Mouse (Mus musculus) hindbrain, embryonic 15.5 days (tissue): Measurements from ENCODE around the gene Ppil1. TPM values are rescaled to one million over a fixed set of nuclear protein-coding genes. Genes with fewer than 3 reads are reported as not detected.

ENCODE experiments used
- ATAC-seq: fragments of 200-750 bp; cut with Nextera tagmentation; 2 replicates; pipeline ENCODE4 v1.8.0; 2017; ENCODE audit warnings: low read depth, moderate number of reproducible peaks, moderate TSS enrichment; ENCODE audit not compliant: low FRiP score
- H3K27ac ChIP-seq: fragments of 300-500 bp; sonication (generic); replicated peaks from 2 replicates; pipeline ENCODE4 v1.5.1; 2015; ENCODE audit warnings: mild to moderate bottlenecking, inconsistent platforms
- H3K27me3 ChIP-seq: fragments of 300-500 bp; sonication (generic); 2 replicates; pipeline ENCODE4 v1.6.1; 2015; ENCODE audit warnings: control low read depth, inconsistent platforms
- H3K36me3 ChIP-seq: fragments of 300-500 bp; sonication (generic); 2 replicates; pipeline ENCODE4 v1.6.1; 2015; ENCODE audit warnings: control low read depth, inconsistent platforms
- H3K4me1 ChIP-seq: fragments of 300-500 bp; sonication (generic); replicated peaks from 2 replicates; pipeline ENCODE4 v1.6.1; 2015; ENCODE audit warnings: control low read depth, inconsistent platforms
- H3K4me2 ChIP-seq: fragments of 300-500 bp; sonication (generic); 2 replicates; pipeline ENCODE4 v1.6.1; 2015; ENCODE audit warnings: moderate library complexity, mild to moderate bottlenecking, inconsistent platforms
- H3K4me3 ChIP-seq: fragments of 300-500 bp; sonication (generic); 2 replicates; pipeline ENCODE4 v1.5.1; 2015; ENCODE audit warnings: mild to moderate bottlenecking, inconsistent platforms
- H3K9ac ChIP-seq: fragments of 300-500 bp; sonication (generic); 2 replicates; pipeline ENCODE4 v1.6.1; 2015; ENCODE audit warnings: inconsistent platforms
- H3K9me3 ChIP-seq: fragments of 300-500 bp; sonication (generic); 2 replicates; pipeline ENCODE4 v1.6.1; 2016; ENCODE audit warnings: control low read depth, inconsistent platforms
- WGBS: fragments of 180-500 bp; shearing (Covaris S2); methylation state at CpG from one replicate; pipeline ENCODE4 v1.1.7; 2015; 5-methylcytosine and 5-hydroxymethylcytosine counted together
- polyA plus RNA-seq: library from polyadenylated mRNA; unstranded; fragments of >200 nt; fragmentation: Nextera tagmentation; extraction: Ambion mirVana; gene quantifications from 2 replicates; pipeline ENCODE4 v1.2.1, GENCODE M21; 2015

The Ppil1 gene
- polyA plus RNA-seq, 1 experiment from 2014 or later = 108 TPM

DNA sequence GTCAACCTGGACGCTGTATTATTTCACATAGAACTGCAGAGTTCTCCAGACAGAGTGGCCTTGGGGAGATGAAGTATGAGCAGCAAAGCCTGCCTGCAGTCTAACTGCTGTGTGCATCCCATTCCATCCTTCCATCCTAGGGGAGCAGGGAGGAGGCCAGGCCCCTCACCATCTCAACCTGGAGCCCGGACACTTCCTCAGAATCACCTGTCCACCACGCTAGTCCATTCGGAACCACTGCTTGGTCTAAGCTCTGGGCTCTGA, 49.9 kb downstream of the Ppil1 start:
- 37% methylated on average over 4 of the region's 4 CpGs for WGBS

DNA sequence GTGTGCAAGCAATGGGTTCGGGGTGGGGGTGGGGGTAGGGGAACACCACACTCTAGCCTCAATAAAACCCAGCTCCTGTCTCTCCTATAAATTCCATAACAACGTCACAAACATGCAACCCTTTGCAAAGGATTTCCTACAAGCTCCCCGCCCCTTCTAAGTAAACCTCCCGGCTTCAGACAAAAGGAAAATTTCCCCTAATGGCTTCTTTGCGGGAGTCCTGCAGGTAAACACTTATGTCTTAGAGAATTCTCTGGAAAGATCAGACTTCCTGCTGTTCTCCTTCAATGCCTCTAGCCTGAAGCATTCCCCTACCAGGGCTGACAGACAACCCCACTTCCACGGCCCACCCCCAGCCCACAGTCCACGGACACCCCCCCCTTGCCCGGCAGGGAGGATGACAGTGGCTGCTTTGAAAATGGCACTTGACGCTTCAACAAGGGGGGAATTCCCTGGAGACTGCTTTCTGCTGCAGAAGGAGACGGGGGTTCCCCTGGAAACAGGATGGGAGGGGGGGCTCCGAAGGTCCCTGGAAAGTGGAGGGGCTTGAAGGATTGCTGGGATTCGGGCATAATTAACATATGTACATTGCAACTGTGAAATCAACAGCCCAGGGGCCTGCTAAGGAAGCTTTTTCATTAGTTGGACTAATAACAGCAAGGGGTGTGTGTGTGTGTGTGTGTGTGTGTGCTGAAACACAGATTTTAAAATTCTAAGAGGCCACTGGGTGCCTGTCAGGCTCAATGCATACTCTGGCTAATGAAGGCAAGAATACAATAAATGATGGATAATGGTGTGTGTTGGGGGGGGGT, 50.4 kb downstream of the Ppil1 start:
- WGBS = 3% methylated on average over 12 of the region's 12 CpGs
- H3K9ac ChIP-seq = no peak overlapping the region
- no peaks in the 10 kb centered on the region for H3K27me3 ChIP-seq
- peak overlapping the region; percentile 27 for H3K4me2 ChIP-seq
- peak; percentile 51 for ATAC-seq
- peak overlapping the region; percentile 75 for H3K27ac ChIP-seq
- H3K4me1 ChIP-seq = peaks cover 37% of the 10 kb centered on the region
- no peaks in the 10 kb centered on the region for H3K9me3 ChIP-seq
- H3K4me3 ChIP-seq = no peak overlapping the region
- no peaks in the 10 kb centered on the region for H3K36me3 ChIP-seq

More for the DNA sequence above, 49.9 kb downstream of the Ppil1 start:
- Histone ChIP-seq H3K4me3 (no peak overlapping the region), H3K27ac (peak overlapping the region; percentile 75), H3K4me1 (peaks cover 37% of the 10 kb centered on the region), H3K27me3 (no peaks in the 10 kb centered on the region), H3K9me3 (no peaks in the 10 kb centered on the region), H3K36me3 (no peaks in the 10 kb centered on the region), H3K4me2 (no peak overlapping the region), H3K9ac (no peak overlapping the region)
- ATAC-seq = no peak; the same call in 1 of the 2 replicates

- Histone ChIP-seq H3K27me3 (no peaks in the 10 kb centered on the region), H3K4me1 (peaks cover 37% of the 10 kb centered on the region), H3K4me3 (no peak overlapping the region), H3K27ac (no peak overlapping the region), H3K9me3 (no peaks in the 10 kb centered on the region), H3K4me2 (no peak overlapping the region), H3K9ac (no peak overlapping the region), H3K36me3 (no peaks in the 10 kb centered on the region)
- WGBS = 54% methylated on average over 7 of the region's 7 CpGs
- ATAC-seq = no peak
Observed at GRCm38 (mm10) chr17:29211836-29212235, 52.1 kb downstream of the Ppil1 start.

DNA sequence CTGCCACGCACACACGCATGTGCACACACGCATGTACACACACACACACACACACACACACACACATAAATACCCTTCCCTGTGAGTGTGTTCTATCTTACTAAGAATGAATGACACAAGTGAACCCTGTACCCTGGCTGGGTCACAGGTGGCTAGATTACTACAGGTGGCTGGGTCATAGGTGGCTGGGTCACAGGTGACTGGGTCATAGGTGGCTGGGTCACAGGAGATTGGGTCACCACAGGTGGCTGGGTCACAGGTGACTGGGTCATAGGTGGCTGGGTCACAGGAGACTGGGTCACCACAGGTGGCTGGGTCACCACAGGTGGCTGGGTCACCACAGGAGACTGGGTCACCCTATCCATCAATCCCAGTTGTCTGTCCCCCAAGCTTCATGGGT, 53.9 kb downstream of the Ppil1 start:
- Histone ChIP-seq H3K4me2 (no peak overlapping the region), H3K9me3 (no peaks in the 10 kb centered on the region), H3K9ac (no peak overlapping the region), H3K27me3 (no peaks in the 10 kb centered on the region), H3K4me3 (no peak overlapping the region), H3K36me3 (no peaks in the 10 kb centered on the region), H3K4me1 (peaks cover 24% of the 10 kb centered on the region), H3K27ac (no peak overlapping the region)
- ATAC-seq = no peak
- WGBS = 96% methylated on average over 3 of the region's 3 CpGs

DNA sequence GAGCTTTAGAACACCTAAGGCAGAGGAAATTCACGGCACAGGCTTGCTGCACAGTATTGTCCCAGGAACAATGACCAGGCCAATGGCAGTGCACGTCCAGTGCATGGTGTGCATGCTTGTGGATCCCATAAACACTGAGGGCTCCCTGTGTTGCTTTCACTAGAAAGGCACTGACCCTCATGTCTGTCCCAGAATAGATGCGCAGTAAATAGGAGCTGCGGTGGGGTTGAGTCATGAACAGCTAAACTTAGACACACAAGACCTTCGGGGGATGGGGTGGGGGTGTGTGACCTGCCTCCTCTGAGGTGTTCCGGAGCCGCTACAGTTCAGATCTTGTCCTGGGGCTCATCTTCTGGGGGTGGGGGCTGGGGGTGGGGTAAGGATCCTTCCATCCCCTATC, 57.9 kb downstream of the Ppil1 start:
- ATAC-seq = no peak

DNA sequence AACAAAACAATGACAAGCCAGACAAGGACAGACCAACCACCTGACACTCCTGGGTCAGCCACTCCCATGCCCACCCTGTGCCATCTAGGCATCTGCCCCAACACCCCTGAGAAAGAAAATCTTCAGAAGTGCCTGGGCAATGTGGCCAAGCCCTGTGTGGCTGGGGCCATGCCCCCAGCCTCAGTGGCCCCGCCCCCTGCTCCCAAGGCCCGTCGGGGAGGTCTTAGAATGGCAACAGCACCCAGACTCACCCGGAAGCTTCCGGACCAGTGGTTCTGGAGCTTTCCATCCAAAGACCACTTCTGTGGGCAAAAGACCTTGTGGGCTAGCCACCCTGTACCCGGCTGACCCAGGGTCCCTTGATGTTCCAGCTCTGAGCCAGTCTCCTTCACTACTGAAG, 61.4 kb downstream of the Ppil1 start:
- Histone ChIP-seq H3K4me2 (no peak overlapping the region), H3K36me3 (no peaks in the 10 kb centered on the region), H3K4me1 (peaks cover 10% of the 10 kb centered on the region), H3K27ac (no peak overlapping the region), H3K4me3 (no peak overlapping the region), H3K9ac (no peak overlapping the region), H3K27me3 (no peaks in the 10 kb centered on the region), H3K9me3 (no peaks in the 10 kb centered on the region)
- 85% methylated on average over 6 of the region's 6 CpGs for WGBS
- no peak; the same call in 1 of the 2 replicates for ATAC-seq

More for the DNA sequence above, 57.9 kb downstream of the Ppil1 start:
- Histone ChIP-seq H3K4me1 (no peaks in the 10 kb centered on the region), H3K27me3 (no peaks in the 10 kb centered on the region), H3K4me3 (no peak overlapping the region), H3K36me3 (no peaks in the 10 kb centered on the region), H3K9ac (no peak overlapping the region), H3K27ac (no peak overlapping the region), H3K9me3 (no peaks in the 10 kb centered on the region), H3K4me2 (no peak overlapping the region)
- 80% methylated on average over 7 of the region's 7 CpGs for WGBS

Other genes starting within 250 kb of the Ppil1 start
- 411 and 428 TPM in 2 replicates for gene Srsf3, start 231.6 kb downstream of the Ppil1 start, polyA plus RNA-seq
- 109 and 115 TPM in 2 replicates for gene Cdkn1a, start 173.2 kb downstream of the Ppil1 start, polyA plus RNA-seq
- 0.09 TPM in 1 of 2 replicates, not detected in the other for gene Rab44, start 150.0 kb downstream of the Ppil1 start, polyA plus RNA-seq
- 41.1 and 42.6 TPM in 2 replicates for gene Cpne5, start 26.0 kb downstream of the Ppil1 start, polyA plus RNA-seq
- gene BC004004, start 4.6 kb upstream of the Ppil1 start, polyA plus RNA-seq = 112 and 121 TPM in 2 replicates
- gene Pi16, start 53.5 kb upstream of the Ppil1 start, polyA plus RNA-seq = 2.1 and 2.3 TPM in 2 replicates
- gene Mtch1, start 83.7 kb upstream of the Ppil1 start, polyA plus RNA-seq = 476 and 492 TPM in 2 replicates
- gene Fgd2, start 96.7 kb upstream of the Ppil1 start, polyA plus RNA-seq = 6.5 and 8.3 TPM in 2 replicates
- gene Pim1, start 226.6 kb upstream of the Ppil1 start, polyA plus RNA-seq = 8.4 and 8.9 TPM in 2 replicates